Mouse (Mus musculus) forebrain, embryonic 10.5 days (tissue): ENCODE measurements around the gene Grb10. TPM values are rescaled to one million over a fixed set of nuclear protein-coding genes. Genes with fewer than 3 reads are reported as not detected.
A peak's percentile ranks its signal among the peaks of the same experiment; 100 is the strongest.

Experiments
- DNase-seq: peaks from one replicate; pipeline ENCODE4 v3.0.0-alpha.2; 2017; ENCODE audit warnings: low spot score; ENCODE audit errors: extremely low spot score
- H3K27ac ChIP-seq: fragments of 300-500 bp; sonication (generic); 2 replicates; pipeline ENCODE4 v1.5.1; 2016; ENCODE audit warnings: mild to moderate bottlenecking
- H3K27me3 ChIP-seq: fragments of 300-500 bp; sonication (generic); 2 replicates; pipeline ENCODE4 v1.6.1; 2016; ENCODE audit warnings: mild to moderate bottlenecking; ENCODE audit not compliant: poor library complexity, severe bottlenecking
- H3K36me3 ChIP-seq: fragments of 300-500 bp; sonication (generic); replicated peaks from 2 replicates; pipeline ENCODE4 v1.6.1; 2016; ENCODE audit warnings: mild to moderate bottlenecking, moderate library complexity
- H3K4me1 ChIP-seq: fragments of 300-500 bp; sonication (generic); 2 replicates; pipeline ENCODE4 v1.6.1; 2016
- H3K4me3 ChIP-seq: fragments of 300-500 bp; sonication (generic); 2 replicates; pipeline ENCODE4 v1.5.1; 2016; ENCODE audit warnings: mild to moderate bottlenecking, moderate library complexity
- H3K9me3 ChIP-seq: fragments of 300-500 bp; sonication (generic); 2 replicates; pipeline ENCODE4 v1.6.1; 2016; ENCODE audit warnings: mild to moderate bottlenecking, moderate library complexity
- WGBS: fragments of 180-500 bp; shearing (Covaris S2); methylation state at CpG from one replicate; pipeline ENCODE4 v1.1.7; 2016; 5-methylcytosine and 5-hydroxymethylcytosine counted together
- polyA plus RNA-seq: library from polyadenylated mRNA; unstranded; fragments of >200 nt; fragmentation: Nextera tagmentation; extraction: Ambion mirVana; gene quantifications from 2 replicates; pipeline ENCODE4 v1.2.1, GENCODE M21; 2016

Gene Grb10
- polyA plus RNA-seq, 1 experiment from 2014 or later, result 471 TPM

DNA sequence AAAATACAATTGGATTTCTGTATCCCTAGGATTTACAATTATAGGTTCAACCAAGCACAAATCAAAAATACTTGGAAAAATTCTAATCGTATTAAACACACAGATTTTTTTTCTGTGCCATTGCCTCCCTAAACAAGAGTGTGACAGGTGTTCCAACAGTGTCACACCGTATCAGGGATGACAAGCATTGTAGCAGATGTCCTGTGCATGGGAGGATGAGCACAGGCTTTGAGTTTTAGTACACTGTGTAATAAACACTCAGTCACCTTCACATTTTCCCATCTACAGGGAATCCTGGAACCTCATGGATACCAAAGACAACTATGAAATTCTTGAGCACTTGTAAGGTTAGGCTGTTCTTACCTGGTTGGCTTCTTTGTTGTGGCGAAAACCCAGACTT, 51.2 kb downstream of the Grb10 start:
- Histone ChIP-seq H3K4me1 (no peaks in the 10 kb centered on the region), H3K27ac (no peak overlapping the region), H3K36me3 (peaks cover 70% of the 10 kb centered on the region), H3K9me3 (no peaks in the 10 kb centered on the region; the same call in 1 of the 2 replicates), H3K27me3 (no peaks in the 10 kb centered on the region), H3K4me3 (no peak overlapping the region)
- 92% methylated on average over 3 of the region's 3 CpGs for WGBS
- DNase-seq, result no peak

DNA sequence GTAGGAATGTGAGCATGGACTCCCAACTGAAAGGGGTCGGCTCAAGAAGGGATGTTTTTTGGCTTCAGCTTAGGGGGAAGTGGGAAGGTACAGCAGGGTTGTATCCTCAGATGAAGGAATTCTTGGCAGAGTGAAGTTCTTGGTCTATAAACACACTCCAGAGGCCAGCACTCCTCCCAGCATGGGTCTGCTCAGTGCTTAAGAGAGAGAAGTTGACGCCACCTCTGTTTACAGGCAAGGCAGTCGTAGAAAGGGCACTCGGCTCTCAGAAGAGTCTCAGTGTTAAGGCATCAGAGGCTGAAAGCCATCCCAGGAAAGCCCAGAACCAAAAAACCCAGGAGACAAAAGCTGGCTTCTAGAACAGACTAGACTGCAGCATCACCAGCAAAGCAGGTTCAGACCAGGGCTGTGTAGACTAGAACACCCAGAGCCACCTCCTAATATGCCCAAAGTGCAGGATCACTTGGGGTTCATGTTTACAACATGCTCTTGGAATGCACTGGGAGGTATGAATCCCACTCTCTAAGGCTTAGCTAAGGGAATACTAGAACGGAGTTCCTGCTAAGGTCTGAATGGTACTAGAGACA, 59.8 kb downstream of the Grb10 start:
- H3K27ac ChIP-seq, result no peak overlapping the region
- DNase-seq, result no peak
- 77% methylated on average over 5 of the region's 5 CpGs for WGBS
- no peak overlapping the region for H3K4me3 ChIP-seq
- H3K9me3 ChIP-seq, result no peaks in the 10 kb centered on the region
- H3K4me1 ChIP-seq, result no peaks in the 10 kb centered on the region
- peaks cover 73% of the 10 kb centered on the region for H3K36me3 ChIP-seq
- peaks cover 7% of the 10 kb centered on the region for H3K27me3 ChIP-seq

DNA sequence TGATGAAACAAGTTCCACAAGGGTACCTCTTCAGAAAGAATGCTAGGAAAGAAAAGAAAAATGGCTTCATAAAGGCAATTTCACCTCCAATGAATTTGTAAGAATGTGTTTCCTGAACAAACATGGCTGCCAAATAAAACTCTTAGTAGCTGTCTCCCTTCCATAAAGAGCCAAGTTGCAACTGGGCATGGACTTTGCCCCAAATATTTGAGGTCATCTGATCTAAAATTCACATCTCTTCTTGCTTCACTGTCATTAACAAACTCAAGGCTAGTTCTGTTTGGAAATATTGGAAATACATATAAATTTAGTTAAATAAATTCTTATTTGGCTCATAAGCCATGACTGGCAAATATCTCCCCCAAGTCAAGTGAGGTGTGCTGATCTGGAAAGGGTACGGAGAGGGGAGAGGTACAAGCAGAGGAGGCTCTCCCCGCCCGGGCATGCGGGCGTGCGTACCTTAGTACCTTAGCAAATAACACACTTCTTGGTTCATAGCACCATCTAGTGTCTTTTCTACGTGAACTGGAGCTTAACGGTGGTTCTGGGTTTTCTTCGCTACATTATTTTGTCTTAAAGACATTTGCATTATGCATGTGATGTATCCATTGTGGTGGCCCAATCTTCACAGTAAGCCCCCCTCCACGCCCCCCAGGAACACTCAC, 63.8 kb downstream of the Grb10 start:
- WGBS, result 43% methylated on average over 10 of the region's 10 CpGs
- peaks cover 9% of the 10 kb centered on the region for H3K9me3 ChIP-seq
- peaks cover 77% of the 10 kb centered on the region for H3K36me3 ChIP-seq
- H3K4me1 ChIP-seq, result peaks cover 9% of the 10 kb centered on the region
- no peak overlapping the region for H3K27ac ChIP-seq
- peaks cover 7% of the 10 kb centered on the region for H3K27me3 ChIP-seq
- H3K4me3 ChIP-seq, result no peak overlapping the region
- DNase-seq, result peak; percentile 14

DNA sequence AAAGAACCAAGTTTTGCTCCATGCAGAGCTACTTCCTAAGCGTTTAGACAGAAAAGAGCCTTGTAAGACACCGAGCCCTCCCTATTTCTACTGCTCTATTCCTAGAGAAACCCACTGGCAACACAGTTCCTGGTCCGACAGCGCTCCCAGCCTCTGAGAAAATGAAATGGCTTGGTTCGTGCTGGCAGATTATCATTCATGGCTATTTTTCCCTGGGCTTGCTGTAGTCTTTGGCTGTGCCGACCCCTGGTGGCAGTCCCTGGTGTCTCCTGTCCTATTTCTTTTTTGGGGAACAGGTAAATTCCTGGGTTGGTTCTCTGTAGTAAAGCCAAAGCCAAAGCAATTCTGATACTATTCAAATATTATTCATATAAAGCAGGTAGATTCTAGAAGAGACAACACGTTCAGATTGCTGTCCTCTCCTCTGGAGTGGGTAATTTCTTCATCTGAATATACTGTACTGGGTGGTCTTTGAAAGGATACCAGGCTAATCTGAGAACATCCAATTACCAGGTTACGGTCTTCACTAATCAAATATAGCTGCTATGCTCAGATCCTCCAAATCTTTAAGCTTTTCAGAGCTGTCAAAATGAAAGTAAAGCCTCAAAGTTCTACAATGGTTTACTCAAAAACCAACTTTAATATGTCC, 65.0 kb downstream of the Grb10 start:
- peaks cover 9% of the 10 kb centered on the region for H3K9me3 ChIP-seq
- H3K27ac ChIP-seq, result peak overlapping the region; percentile 13; the same call in 1 of the 2 replicates
- DNase-seq, result peak; percentile 70
- H3K4me1 ChIP-seq, result peaks cover 21% of the 10 kb centered on the region
- 51% methylated on average over 8 of the region's 8 CpGs for WGBS
- H3K4me3 ChIP-seq, result no peak overlapping the region
- H3K36me3 ChIP-seq, result peaks cover 77% of the 10 kb centered on the region
- peaks cover 7% of the 10 kb centered on the region for H3K27me3 ChIP-seq

DNA sequence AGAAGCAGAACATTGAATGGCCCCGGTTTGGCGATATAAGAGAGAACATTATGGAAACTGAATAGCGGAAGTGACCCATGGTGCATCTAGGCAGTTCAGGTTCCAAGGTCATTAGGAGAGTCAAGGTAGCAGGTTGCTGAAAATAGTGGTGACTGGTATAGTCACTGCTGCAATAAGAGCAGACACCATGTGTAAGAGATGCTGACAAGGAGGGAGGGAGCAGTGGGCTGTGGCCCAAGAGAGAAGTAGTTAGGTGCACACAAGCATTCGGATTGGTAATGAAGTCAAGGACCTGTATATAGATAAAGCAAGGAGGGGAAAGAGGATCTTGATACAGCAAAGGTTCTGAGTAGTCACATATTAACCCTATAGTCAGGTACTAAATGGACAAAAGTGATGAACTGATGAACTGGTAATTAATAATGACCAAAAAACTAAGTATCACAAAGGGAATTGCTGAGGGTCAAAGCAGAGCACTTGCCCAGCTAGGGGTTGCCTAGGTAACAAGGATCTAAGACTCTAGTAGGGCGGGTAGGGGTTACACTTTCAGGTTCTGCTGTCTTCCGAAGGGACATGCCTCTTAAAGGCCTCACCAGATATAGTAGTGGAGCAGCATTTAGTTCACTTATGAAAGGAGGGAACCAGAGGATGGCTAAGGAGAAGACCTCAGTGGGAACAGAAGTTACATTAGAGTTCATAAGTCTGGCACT, 65.9 kb downstream of the Grb10 start:
- peaks cover 9% of the 10 kb centered on the region for H3K9me3 ChIP-seq
- H3K27me3 ChIP-seq, result peaks cover 7% of the 10 kb centered on the region
- 89% methylated on average over 6 of the region's 6 CpGs for WGBS
- H3K36me3 ChIP-seq, result peaks cover 85% of the 10 kb centered on the region
- peak; percentile 13 for DNase-seq
- 0 out of 2 replicates have a peak overlapping the region, but pooled peaks have one; percentile 15 for H3K27ac ChIP-seq
- H3K4me3 ChIP-seq, result no peak overlapping the region
- H3K4me1 ChIP-seq, result peaks cover 28% of the 10 kb centered on the region

DNA sequence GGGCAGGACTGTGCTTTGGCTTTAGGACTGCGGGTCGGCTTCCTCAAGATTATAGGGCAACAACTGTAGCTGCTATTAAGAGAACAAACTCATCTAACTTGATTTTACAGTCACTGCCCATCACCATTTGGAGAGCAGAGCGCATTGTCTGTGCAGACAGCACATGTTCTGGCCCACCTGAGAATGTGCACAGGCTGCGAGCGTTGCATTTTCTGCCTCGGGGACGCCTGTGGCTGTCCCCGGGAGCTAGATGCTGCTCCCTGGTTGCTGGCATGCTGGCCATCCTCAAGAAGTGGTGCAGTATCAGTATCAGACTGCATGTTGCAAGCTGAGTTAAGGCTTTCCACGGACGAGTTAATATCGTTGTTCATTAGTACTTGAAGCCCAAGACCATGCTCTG, 68.2 kb downstream of the Grb10 start:
- no peak overlapping the region for H3K4me3 ChIP-seq
- H3K27ac ChIP-seq, result no peak overlapping the region
- peaks cover 94% of the 10 kb centered on the region for H3K36me3 ChIP-seq
- no peak for DNase-seq
- peaks cover 7% of the 10 kb centered on the region; the same call in 1 of the 2 replicates for H3K27me3 ChIP-seq
- H3K4me1 ChIP-seq, result peaks cover 28% of the 10 kb centered on the region
- 94% methylated on average over 11 of the region's 11 CpGs for WGBS
- H3K9me3 ChIP-seq, result peaks cover 9% of the 10 kb centered on the region

DNA sequence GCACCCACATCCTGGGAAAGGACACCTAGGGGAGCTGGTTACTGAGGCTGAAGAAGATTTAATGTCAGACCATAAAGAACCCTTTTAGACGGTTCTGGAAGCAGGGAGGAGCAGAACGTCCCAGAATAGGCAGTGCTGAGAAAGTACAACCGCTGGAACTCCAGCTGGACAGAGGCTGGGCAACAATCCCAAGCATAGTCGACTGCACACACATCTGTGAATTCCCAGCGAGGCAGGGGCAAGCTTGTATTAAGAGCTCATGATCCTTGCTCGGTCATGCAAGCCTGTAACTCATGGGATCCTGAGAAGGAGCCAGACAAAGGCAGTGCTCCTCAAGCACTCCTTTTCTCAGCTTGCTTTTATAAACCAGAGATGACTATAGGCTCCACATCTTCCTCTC, 69.7 kb downstream of the Grb10 start:
- Histone ChIP-seq H3K27ac (peak overlapping the region; percentile 62; the same call in 1 of the 2 replicates), H3K4me3 (no peak overlapping the region), H3K4me1 (peaks cover 30% of the 10 kb centered on the region), H3K9me3 (peaks cover 9% of the 10 kb centered on the region), H3K36me3 (peaks cover 96% of the 10 kb centered on the region), H3K27me3 (0 out of 2 replicates have a peak, but pooled peaks cover 2% of the 10 kb centered on the region)
- no peak for DNase-seq
- 51% methylated on average over 6 of the region's 6 CpGs for WGBS

DNA sequence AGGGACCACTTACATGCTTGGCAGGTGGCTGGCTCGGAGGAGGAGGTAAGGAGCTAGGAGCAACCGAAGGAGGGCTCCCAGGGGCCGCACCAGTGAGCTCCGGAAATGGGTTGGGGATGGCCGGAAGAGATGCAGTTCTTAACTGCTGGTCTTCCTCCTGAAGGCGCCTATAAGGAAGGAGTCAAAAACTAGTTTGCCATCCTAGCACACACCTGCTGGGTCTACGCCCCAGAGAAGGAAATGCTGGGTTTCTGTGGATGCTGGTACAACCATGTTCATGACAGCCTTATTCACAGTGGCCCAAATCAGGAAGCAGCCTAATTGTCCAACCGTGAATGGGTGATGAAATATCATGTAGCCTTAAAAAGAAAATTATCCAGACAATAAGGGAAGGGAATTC, 71.0 kb downstream of the Grb10 start:
- Histone ChIP-seq H3K36me3 (peaks cover 93% of the 10 kb centered on the region), H3K9me3 (peaks cover 9% of the 10 kb centered on the region)
- 91% methylated on average over 8 of the region's 8 CpGs for WGBS

DNA sequence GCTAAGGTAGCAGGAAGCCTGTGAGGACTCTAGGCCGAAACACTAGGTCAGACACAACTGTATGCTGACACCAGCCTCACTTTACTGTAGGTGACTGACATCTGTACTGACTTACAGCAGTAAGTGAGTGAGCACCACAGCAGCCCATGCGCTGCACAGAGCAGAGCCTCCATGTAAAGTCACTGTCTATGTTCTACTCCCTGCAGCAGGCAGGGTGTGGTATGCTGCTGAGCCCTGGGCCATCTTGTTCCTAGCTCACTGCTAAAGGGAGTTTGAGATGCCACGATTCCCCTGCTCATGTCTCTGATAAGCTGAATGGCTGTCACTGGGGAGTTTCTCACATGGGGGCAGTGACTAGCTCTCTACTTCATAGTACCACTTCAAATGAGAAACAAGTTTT, 72.3 kb downstream of the Grb10 start:
- Histone ChIP-seq H3K9me3 (peaks cover 4% of the 10 kb centered on the region), H3K4me1 (peaks cover 47% of the 10 kb centered on the region), H3K4me3 (no peak overlapping the region), H3K36me3 (peaks cover 91% of the 10 kb centered on the region), H3K27me3 (0 out of 2 replicates have a peak, but pooled peaks cover 5% of the 10 kb centered on the region), H3K27ac (no peak overlapping the region)
- WGBS, result 86% methylated on average over 3 of the region's 3 CpGs
- DNase-seq, result no peak

More for the DNA sequence above, 71.0 kb downstream of the Grb10 start:
- Histone ChIP-seq H3K27me3 (0 out of 2 replicates have a peak, but pooled peaks cover 5% of the 10 kb centered on the region), H3K4me1 (peaks cover 37% of the 10 kb centered on the region), H3K4me3 (no peak overlapping the region), H3K27ac (no peak overlapping the region)
- DNase-seq, result no peak

DNA sequence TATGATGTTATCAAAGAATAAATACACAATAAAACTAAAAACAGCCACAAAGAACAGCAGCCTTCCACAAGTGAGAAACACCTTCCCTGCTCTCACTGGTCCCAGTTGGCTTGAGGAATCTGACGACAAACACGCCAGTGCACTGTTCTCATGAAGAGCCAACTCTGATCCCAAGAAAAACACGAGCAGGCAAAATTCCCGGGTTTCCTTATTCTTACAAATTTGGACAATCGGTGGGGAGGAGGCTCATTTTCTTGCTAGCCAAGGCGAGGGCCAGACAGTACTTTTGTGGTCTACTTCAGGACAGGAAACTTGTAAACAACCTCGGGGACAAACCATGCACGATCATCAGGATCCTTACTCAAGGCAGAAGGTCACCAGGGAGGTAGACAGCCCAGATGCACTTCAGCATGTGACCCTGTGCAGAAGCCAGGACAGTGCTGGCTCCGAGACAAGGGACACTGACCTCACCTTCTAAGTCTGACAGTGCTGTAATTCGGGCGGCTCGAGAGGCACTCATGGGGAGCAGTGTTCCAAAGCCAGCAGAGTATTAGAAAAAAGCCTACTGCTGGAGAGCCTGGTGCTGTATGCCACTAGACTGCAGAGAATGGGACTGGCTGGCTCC, 72.9 kb downstream of the Grb10 start:
- Histone ChIP-seq H3K4me3 (no peak overlapping the region), H3K27me3 (0 out of 2 replicates have a peak, but pooled peaks cover 5% of the 10 kb centered on the region), H3K9me3 (no peaks in the 10 kb centered on the region; the same call in 1 of the 2 replicates), H3K27ac (peak overlapping the region; percentile 56), H3K4me1 (peaks cover 53% of the 10 kb centered on the region), H3K36me3 (peaks cover 91% of the 10 kb centered on the region)
- 90% methylated on average over 12 of the region's 12 CpGs for WGBS
- DNase-seq, result no peak

DNA sequence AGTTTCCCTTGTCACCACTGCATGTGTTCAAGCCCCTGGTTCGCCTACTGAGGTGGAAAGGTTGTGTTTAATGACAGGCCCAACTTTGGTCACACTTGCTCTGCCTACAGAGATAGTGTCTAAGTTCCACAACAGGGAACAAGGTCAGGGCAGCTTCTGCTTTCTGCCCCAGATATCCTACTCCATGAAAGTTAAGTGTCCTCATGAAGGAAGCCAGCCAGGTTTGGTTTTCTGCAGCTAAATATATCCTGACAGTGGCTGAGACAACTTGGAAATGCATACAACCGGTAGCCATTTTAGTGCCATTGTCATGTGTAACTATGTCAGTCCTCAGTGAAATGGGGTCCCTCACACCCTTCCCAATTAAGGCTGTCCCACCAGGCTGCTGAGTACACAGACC, 73.8 kb downstream of the Grb10 start:
- H3K36me3 ChIP-seq, result peaks cover 91% of the 10 kb centered on the region
- no peak overlapping the region for H3K4me3 ChIP-seq
- H3K9me3 ChIP-seq, result no peaks in the 10 kb centered on the region; the same call in 1 of the 2 replicates
- 0 out of 2 replicates have a peak, but pooled peaks cover 5% of the 10 kb centered on the region for H3K27me3 ChIP-seq
- DNase-seq, result no peak
- WGBS, result 95% methylated on average over 2 of the region's 2 CpGs
- no peak overlapping the region for H3K27ac ChIP-seq
- H3K4me1 ChIP-seq, result peaks cover 58% of the 10 kb centered on the region

DNA sequence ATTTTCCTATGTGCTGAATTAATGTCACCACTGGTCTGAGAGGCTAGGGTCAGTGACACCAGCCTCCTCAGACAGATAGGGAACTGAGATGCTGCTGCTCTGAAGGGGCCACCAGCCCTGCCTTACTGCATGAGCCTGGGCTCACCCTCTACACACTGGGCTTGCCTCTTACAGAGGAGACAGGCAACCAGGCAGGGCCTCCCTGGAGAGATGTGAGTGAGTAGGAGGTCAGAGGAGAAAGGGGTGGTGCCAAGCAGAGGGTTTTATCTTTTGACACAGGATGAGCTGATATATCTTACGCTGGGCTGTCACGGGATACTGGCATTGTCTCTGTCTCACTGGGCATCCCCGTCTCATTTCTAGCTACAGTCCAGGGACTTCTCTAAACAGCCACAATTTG, 74.9 kb downstream of the Grb10 start:
- no peak for DNase-seq
- no peak overlapping the region for H3K4me3 ChIP-seq
- H3K4me1 ChIP-seq, result peaks cover 47% of the 10 kb centered on the region
- peaks cover 88% of the 10 kb centered on the region for H3K36me3 ChIP-seq
- WGBS, result 75% methylated on average over 3 of the region's 3 CpGs
- H3K27ac ChIP-seq, result peak overlapping the region; percentile 51
- no peaks in the 10 kb centered on the region; the same call in 1 of the 2 replicates for H3K9me3 ChIP-seq
- 0 out of 2 replicates have a peak, but pooled peaks cover 5% of the 10 kb centered on the region for H3K27me3 ChIP-seq
